Mouse (Mus musculus): ENCODE results near the gene Zfp710.

Zfp710 gene

GRCm38 (mm10) chr7:80057781-80058180 lies 33.2 kb downstream of the Zfp710 start:
- DNase-seq (ENCODE audit: low read depth) = no peak

GRCm38 (mm10) chr7:80058405-80059063 lies 33.9 kb downstream of the Zfp710 start:
- no peak for DNase-seq (ENCODE audit: low read depth)

- no peak for DNase-seq (ENCODE audit: low read depth)
Measured at GRCm38 (mm10) chr7:80059064-80059838, 34.6 kb downstream of the Zfp710 start.

DNA sequence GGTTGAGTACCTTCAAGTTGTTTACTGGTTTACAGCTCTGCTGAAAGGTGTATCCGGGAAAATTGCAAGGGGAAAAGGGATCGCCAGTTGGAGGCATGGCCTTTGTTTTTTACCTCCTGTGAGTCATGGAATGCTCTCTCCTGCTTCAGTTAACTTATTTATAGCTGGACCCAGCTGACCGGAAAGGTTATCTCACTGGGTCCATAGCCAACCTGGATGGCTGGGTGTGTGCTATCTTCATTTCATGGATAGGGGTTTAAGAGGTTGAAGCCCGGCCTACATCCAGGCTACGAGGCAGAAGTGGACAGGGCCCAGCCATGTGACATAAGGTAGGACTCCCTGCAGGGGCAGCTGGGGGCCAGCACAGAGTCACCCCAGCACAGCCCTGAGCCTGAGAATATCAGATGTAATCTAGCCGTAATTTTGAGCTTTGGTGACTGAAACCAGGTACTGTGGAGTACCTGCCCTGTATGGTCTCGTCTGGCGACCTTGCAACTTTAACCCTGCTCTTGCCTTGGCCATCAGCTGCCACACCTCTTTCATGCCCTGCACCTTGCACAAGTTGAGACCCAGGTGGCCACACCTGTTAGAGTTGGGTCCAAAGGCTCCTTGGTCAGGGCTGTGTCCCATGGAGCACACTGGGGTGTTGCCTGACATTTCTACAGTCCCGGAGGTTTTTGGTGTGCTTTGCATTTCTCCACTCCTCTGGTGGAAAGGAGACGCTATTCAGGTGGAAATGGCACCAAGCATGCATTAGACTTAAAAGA lies 35.6 kb downstream of the Zfp710 start:
- no peak for DNase-seq (ENCODE audit: low read depth)

DNA sequence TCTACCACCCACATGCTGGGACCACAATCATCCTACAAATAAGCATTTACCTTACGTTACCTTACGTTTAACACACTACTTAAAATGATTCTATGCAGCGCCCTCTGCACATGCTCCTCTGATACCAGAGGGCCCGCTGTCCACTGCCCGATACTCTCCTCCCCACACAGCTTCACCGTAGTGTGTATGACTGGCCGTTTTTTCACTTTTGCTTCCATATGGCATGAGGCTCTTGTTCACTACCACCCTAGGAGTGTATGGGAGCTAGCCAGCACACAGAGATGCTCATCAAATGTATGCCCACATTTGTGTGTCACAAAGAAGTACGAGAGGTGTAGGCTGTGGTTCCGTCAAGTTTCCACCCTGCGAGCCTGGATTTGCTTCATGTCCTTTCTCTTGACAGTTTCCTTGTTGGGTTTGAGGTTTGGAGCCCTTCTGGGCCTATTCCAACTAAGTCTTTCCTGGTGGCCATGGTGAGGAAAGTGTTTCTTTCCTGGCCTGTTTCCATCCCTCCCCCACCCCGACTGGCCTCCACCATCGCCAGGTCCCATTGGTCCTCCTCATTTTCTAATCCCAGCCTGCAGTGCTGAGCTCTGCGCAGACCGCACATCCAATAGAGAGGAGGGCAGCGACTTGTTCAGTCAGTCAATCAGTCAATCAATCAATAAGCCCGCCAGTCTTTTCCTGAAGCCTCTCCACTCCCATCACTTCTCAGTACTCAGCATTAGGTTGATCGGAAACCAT lies 37.6 kb downstream of the Zfp710 start:
- no peak for DNase-seq (ENCODE audit: low read depth)

GRCm38 (mm10) chr7:80063244-80063643 lies 38.6 kb downstream of the Zfp710 start:
- DNase-seq (ENCODE audit: low read depth) = no peak

- DNase-seq (ENCODE audit: low read depth) = no peak
Measured at GRCm38 (mm10) chr7:80063902-80064736, 39.5 kb downstream of the Zfp710 start.

DNA sequence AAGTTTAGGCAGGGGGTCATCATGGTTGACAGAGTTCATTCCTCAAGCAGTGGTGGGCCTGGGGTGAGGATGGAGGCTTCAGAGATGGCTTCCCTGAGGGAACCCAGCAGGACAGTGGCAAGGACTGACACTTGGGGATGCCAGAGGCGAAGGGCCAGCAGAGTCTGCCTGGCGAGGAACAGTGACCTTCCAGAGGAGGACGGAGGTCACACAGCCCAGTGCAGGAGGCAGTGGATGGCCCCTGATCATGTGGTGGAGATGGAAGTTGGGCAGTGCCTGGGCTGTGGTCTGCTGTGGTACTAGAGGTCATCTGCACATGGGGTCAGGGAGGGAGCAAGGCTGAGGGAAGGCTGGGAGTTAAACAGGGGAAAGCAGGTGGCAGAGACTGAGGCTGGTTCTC lies 40.6 kb downstream of the Zfp710 start:
- DNase-seq (ENCODE audit: low read depth) = no peak

- DNase-seq (ENCODE audit: low read depth) = no peak
Measured at GRCm38 (mm10) chr7:80066675-80067455, 42.3 kb downstream of the Zfp710 start.

DNA sequence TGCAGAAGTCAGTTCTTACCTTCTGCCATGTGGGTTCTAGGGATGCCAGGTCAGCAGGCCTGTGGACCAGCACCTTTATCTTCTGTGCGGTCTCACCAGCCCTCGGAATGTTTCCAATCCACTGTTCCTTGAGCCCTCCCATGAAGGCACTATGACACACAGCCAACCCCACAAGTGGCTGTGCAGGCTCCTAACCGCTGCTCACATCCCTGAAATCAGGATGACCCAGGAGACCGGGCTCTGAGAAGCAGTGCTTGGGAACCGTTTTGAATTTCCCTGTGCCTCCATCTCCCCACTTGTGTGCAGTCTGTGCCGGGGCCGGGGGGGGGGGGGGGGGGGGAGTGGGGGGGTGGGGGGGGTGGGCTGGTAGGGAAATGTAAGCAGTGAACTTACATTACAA lies 43.7 kb downstream of the Zfp710 start:
- no peak for DNase-seq (ENCODE audit: low read depth)

- DNase-seq (ENCODE audit: low read depth) = no peak
Measured at GRCm38 (mm10) chr7:80069615-80070327, 45.2 kb downstream of the Zfp710 start.

GRCm38 (mm10) chr7:80071209-80071608 lies 46.6 kb downstream of the Zfp710 start:
- DNase-seq (ENCODE audit: low read depth) = no peak

- no peak for DNase-seq (ENCODE audit: low read depth)
Measured at GRCm38 (mm10) chr7:80072297-80072696, 47.7 kb downstream of the Zfp710 start.

- no peak for DNase-seq (ENCODE audit: low read depth)
Measured at GRCm38 (mm10) chr7:80073506-80073905, 48.9 kb downstream of the Zfp710 start.

DNA sequence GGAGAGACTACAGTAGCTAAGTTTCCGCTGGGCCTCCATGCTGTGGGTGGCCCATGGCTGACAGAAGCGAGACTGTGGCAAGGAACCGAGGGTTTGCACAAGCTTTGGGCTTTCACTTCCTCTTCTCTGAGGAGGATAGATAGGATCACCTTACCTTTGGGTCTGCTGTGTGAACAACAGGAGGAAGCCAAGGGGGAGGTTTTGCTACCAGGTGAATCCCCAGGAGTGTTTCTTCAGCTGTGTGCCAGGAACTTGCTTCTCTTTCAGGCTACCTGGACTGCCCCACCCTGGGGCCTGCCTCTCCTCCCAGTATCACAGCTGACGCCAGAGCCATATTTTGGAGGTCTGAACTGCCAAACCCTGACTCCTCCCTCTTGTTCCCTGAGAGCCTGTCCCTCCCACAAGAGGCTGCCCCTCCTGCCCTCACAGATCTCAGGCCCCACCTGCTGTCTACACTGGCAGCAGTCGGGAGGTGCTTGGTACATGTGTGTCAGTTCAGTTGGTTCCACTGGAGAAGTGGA lies 50.4 kb downstream of the Zfp710 start:
- DNase-seq (ENCODE audit: low read depth) = peak; percentile 65

DNA sequence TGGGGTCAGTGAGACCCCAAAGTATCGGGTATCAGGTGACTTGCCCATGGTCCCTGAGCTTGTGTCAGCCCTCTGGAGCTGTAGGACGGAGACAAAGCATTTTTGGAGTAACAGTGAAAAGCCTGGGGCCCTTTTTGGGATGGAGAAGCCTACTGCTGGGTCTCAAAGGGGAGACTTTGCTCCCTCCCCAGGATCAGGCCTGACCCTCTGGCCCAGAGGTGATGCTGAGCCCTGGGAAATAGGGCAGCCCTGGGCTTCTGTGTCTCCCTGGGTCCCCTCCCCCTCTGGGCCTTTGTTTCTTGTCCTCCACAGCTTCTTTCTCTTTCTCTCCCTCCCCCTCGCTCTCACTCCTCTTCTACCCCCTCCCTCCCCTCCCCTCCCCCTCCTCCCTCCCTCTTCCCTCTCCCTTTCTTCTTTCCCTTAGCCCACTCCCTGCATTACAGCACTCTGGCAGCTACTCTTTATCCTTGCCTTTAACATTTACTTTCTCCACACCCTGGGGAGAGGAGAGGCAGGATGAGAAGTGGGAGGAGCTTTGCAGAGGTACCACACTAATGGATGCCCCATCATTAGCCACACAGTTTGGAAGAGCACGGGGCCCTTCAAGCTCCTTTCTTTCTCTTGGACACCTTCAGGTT lies 51.5 kb downstream of the Zfp710 start:
- DNase-seq (ENCODE audit: low read depth) = no peak

DNA sequence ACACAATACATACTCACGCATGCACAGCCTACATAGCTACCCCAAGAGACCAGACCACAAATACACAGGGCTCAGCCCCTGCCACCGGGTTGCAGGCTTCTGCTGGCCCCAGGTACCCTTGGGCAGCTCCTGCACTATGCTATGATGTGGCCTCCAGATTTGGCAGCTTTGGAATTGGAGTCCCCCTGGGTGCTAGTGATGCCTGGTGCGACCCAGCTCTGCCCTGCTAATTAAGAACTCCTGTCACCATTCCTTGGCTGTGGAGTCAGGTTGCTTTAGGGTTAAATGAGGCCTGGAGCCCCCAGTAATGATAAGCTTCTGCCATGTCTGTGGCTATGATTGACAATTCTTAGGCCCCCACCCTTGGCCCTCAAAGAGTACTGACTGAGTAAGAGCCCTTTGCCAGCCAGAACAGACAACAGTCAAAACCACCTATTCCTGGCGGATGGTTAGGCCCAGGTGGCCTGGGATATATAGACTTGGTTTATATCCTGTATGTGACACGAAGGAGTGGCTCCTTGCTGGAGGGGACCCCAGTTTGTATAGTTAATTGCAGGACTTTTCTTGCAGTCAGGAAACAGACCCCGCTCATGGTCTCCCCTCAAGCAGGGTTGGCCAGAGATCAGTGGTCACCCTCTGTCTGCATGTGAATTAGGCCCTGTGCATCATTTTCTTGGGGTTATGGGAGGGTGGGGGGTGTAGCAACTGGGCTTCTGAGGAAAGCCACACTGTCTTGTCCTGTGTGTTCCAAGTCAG lies 52.5 kb downstream of the Zfp710 start:
- DNase-seq (ENCODE audit: low read depth) = no peak

DNA sequence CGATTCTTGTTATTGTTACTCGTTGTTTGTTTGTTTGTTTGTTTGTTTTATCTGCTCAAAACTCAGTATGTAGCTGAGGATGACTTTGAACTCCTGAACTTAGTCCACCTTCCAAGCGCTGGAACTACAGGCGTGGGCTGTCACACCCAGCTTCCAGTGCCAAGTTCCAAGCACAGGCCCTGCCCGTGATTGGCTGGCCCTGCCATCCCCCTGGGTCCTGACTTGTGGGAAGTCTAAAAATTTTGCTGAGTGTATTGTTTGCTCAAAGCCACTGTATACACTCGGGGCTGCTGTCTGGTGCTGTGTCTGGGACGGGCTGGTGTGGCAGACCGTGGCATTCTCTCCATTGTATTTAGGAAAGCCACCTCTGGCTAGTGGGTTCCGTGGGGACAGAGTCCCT lies 53.2 kb downstream of the Zfp710 start:
- DNase-seq (ENCODE audit: low read depth) = no peak
